Mouse (Mus musculus) limb, embryonic 13.5 days (tissue): Measurements from ENCODE around the gene Zfp408. TPM values are rescaled to one million over a fixed set of nuclear protein-coding genes. Genes with fewer than 3 reads are reported as not detected.

ENCODE experiments used
- ATAC-seq: fragments of 200-750 bp; cut with Nextera tagmentation; 2 replicates; pipeline ENCODE4 v1.8.0; 2017; ENCODE audit warnings: low read depth, moderate number of reproducible peaks, moderate TSS enrichment; ENCODE audit not compliant: low FRiP score
- H3K27ac ChIP-seq: fragments of 300-500 bp; sonication (generic); 2 replicates; pipeline ENCODE4 v1.5.1; 2015; ENCODE audit warnings: inconsistent platforms, mild to moderate bottlenecking, moderate library complexity
- H3K27me3 ChIP-seq: fragments of 300-500 bp; sonication (generic); 2 replicates; pipeline ENCODE4 v1.6.1; 2015; ENCODE audit warnings: mild to moderate bottlenecking, inconsistent platforms
- H3K36me3 ChIP-seq: fragments of 300-500 bp; sonication (generic); 2 replicates; pipeline ENCODE4 v1.6.1; 2015; ENCODE audit warnings: inconsistent platforms, mild to moderate bottlenecking, moderate library complexity
- H3K4me1 ChIP-seq: fragments of 300-500 bp; sonication (generic); 2 replicates; pipeline ENCODE4 v1.6.1; 2015; ENCODE audit warnings: inconsistent platforms
- H3K4me2 ChIP-seq: fragments of 300-500 bp; sonication (generic); replicated peaks from 2 replicates; pipeline ENCODE4 v1.6.1; 2015; ENCODE audit warnings: inconsistent platforms, mild to moderate bottlenecking, moderate library complexity
- H3K4me3 ChIP-seq: fragments of 300-500 bp; sonication (generic); 2 replicates; pipeline ENCODE4 v1.5.1; 2015; ENCODE audit warnings: moderate library complexity, mild to moderate bottlenecking, inconsistent platforms
- H3K9ac ChIP-seq: fragments of 300-500 bp; sonication (generic); 2 replicates; pipeline ENCODE4 v1.6.1; 2015; ENCODE audit warnings: mild to moderate bottlenecking, inconsistent platforms
- H3K9me3 ChIP-seq: fragments of 300-500 bp; sonication (generic); 2 replicates; pipeline ENCODE4 v1.6.1; 2016; ENCODE audit warnings: inconsistent platforms
- WGBS: fragments of 180-500 bp; shearing (Covaris S2); methylation state at CpG from one replicate; pipeline ENCODE4 v1.1.7; 2015; 5-methylcytosine and 5-hydroxymethylcytosine counted together
- polyA plus RNA-seq: library from polyadenylated mRNA; unstranded; fragments of >200 nt; fragmentation: Nextera tagmentation; extraction: Ambion mirVana; gene quantifications from 2 replicates; pipeline ENCODE4 v1.2.1, GENCODE M21; 2015

Zfp408 gene
- polyA plus RNA-seq: 15.6 and 16.1 TPM in 2 replicates

GRCm38 (mm10) chr2:91649553-91650359 is at the start of gene Zfp408, which contains the start of gene Arhgap1:
Gene Zfp408, minus strand, starts transcription at chr2:91649791.
Gene Arhgap1, plus strand, starts transcription at chr2:91649860.
- H3K4me3 ChIP-seq: peak within 1 kb of the TSS; percentile 95
- H3K4me1 ChIP-seq: peaks cover 17% of the 10 kb centered on the region
- peak within 1 kb of the TSS; percentile 97 for H3K9ac ChIP-seq
- peaks cover 53% of the 10 kb centered on the region for H3K36me3 ChIP-seq
- WGBS: under 1% methylated on average over 44 of the region's 44 CpGs
- H3K9me3 ChIP-seq: no peaks in the 10 kb centered on the region
- ATAC-seq: peak; percentile 94
- H3K4me2 ChIP-seq: peak within 1 kb of the TSS; percentile 96
- peak within 1 kb of the TSS; percentile 90 for H3K27ac ChIP-seq
- H3K27me3 ChIP-seq: no peaks in the 10 kb centered on the region

- Histone ChIP-seq H3K27ac (no peak overlapping the region), H3K36me3 (peaks cover 17% of the 10 kb centered on the region), H3K9me3 (no peaks in the 10 kb centered on the region), H3K27me3 (no peaks in the 10 kb centered on the region), H3K4me3 (no peak overlapping the region), H3K4me1 (no peaks in the 10 kb centered on the region), H3K9ac (no peak overlapping the region), H3K4me2 (no peak overlapping the region)
- WGBS: 78% methylated on average over 1 of the region's 1 CpGs
- no peak for ATAC-seq
Observed at GRCm38 (mm10) chr2:91699225-91699624, 49.6 kb upstream of the Zfp408 start.

DNA sequence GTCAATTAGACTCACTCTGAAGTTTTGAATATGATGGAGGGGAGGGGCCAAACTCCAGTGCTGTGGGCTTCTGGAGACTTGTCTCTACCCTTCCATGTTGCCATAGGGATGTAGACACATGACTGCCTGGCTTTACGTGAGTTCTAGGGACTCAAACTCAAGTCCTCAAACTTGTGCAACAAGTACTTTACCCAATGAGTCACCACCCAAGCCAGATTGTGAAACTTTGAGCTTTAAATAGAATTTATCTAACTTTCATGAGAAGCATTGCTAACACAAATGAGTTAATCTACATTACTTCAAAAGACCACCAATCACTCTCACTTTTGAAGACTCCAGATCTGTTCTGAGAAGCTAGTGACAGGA is 46.6 kb upstream of the Zfp408 start:
- no peak overlapping the region for H3K9ac ChIP-seq
- no peak overlapping the region for H3K27ac ChIP-seq
- WGBS: 79% methylated on average over 1 of the region's 1 CpGs
- H3K36me3 ChIP-seq: peaks cover 35% of the 10 kb centered on the region
- ATAC-seq: no peak
- no peaks in the 10 kb centered on the region for H3K4me1 ChIP-seq
- no peak overlapping the region for H3K4me2 ChIP-seq
- H3K4me3 ChIP-seq: no peak overlapping the region
- no peaks in the 10 kb centered on the region for H3K27me3 ChIP-seq
- H3K9me3 ChIP-seq: no peaks in the 10 kb centered on the region

- Histone ChIP-seq H3K4me3 (no peak overlapping the region), H3K36me3 (peaks cover 38% of the 10 kb centered on the region), H3K4me2 (no peak overlapping the region), H3K9me3 (no peaks in the 10 kb centered on the region), H3K27me3 (no peaks in the 10 kb centered on the region), H3K4me1 (no peaks in the 10 kb centered on the region), H3K9ac (no peak overlapping the region), H3K27ac (no peak overlapping the region)
- ATAC-seq: no peak
- WGBS: 90% methylated on average over 10 of the region's 10 CpGs
Observed at GRCm38 (mm10) chr2:91695436-91696224, 46.0 kb upstream of the Zfp408 start.

- no peak overlapping the region for H3K4me2 ChIP-seq
- H3K4me3 ChIP-seq: no peak overlapping the region
- no peak overlapping the region for H3K9ac ChIP-seq
- peaks cover 68% of the 10 kb centered on the region for H3K36me3 ChIP-seq
- no peak overlapping the region for H3K27ac ChIP-seq
- no peaks in the 10 kb centered on the region for H3K4me1 ChIP-seq
- WGBS: 87% methylated on average over 7 of the region's 7 CpGs
- H3K27me3 ChIP-seq: no peaks in the 10 kb centered on the region
- ATAC-seq: no peak
- no peaks in the 10 kb centered on the region for H3K9me3 ChIP-seq
Observed at GRCm38 (mm10) chr2:91689452-91689851, 39.9 kb upstream of the Zfp408 start.

- Histone ChIP-seq H3K27me3 (no peaks in the 10 kb centered on the region), H3K4me3 (no peak overlapping the region), H3K9ac (no peak overlapping the region), H3K4me1 (no peaks in the 10 kb centered on the region), H3K9me3 (no peaks in the 10 kb centered on the region), H3K27ac (no peak overlapping the region), H3K36me3 (peaks cover 83% of the 10 kb centered on the region), H3K4me2 (no peak overlapping the region)
- 75% methylated on average over 8 of the region's 8 CpGs for WGBS
- ATAC-seq: no peak
Observed at GRCm38 (mm10) chr2:91683919-91684318, 34.3 kb upstream of the Zfp408 start.

GRCm38 (mm10) chr2:91682850-91683249 is 33.3 kb upstream of the Zfp408 start:
- 54% methylated on average over 4 of the region's 4 CpGs for WGBS
- Histone ChIP-seq H3K4me3 (no peak overlapping the region), H3K9me3 (no peaks in the 10 kb centered on the region), H3K9ac (no peak overlapping the region), H3K27me3 (no peaks in the 10 kb centered on the region), H3K4me1 (no peaks in the 10 kb centered on the region), H3K36me3 (peaks cover 89% of the 10 kb centered on the region), H3K4me2 (no peak overlapping the region), H3K27ac (no peak overlapping the region)
- no peak for ATAC-seq

GRCm38 (mm10) chr2:91676961-91677360 is 27.4 kb upstream of the Zfp408 start:
- ATAC-seq: no peak
- H3K9me3 ChIP-seq: no peaks in the 10 kb centered on the region
- no peaks in the 10 kb centered on the region for H3K4me1 ChIP-seq
- no peak overlapping the region for H3K4me3 ChIP-seq
- H3K4me2 ChIP-seq: no peak overlapping the region
- H3K9ac ChIP-seq: no peak overlapping the region
- no peak overlapping the region for H3K27ac ChIP-seq
- H3K27me3 ChIP-seq: no peaks in the 10 kb centered on the region
- H3K36me3 ChIP-seq: peaks cover 93% of the 10 kb centered on the region

DNA sequence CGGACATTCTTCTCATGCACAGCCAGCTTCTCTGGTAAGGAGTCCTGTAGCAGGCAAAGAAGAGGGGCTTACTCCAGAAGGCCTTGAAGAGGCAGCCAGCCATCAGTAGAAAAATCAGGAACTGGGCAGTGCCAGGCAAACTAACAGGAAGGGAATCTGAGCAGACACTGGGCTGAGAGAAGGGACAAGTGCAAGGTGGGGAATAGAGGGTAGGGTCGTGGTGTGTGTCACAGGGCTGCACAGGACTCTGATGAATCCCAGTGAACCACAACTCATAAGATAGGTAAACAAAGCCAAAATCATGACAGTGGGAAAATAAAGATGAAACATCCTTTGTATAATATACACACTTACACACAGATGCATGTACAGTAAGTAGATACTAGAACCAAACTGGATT is 26.8 kb upstream of the Zfp408 start:
- 81% methylated on average over 2 of the region's 2 CpGs for WGBS
- Histone ChIP-seq H3K27me3 (no peaks in the 10 kb centered on the region), H3K27ac (no peak overlapping the region), H3K9me3 (no peaks in the 10 kb centered on the region), H3K4me1 (no peaks in the 10 kb centered on the region), H3K36me3 (peaks cover 93% of the 10 kb centered on the region), H3K4me3 (no peak overlapping the region), H3K9ac (no peak overlapping the region), H3K4me2 (no peak overlapping the region)
- ATAC-seq: no peak

DNA sequence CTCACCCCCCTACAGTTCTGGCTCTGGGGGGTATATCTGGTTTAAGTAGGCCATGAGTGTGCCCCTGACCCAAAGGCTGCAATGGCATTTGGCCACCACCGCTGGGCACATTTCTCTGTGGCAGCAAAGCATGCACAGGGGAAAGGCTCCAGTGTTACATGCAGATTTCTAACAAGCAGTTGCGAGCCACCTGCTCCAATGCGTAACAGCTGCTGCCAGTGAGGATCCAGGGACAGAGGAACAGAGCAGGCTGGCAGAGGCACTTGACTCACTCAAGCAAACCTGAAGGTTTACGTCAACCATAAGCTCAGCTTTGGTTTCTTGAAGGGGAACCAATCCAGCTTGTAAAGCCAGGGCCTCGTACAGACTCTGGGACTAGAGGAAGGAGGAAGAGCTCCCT is 25.3 kb upstream of the Zfp408 start:
- Histone ChIP-seq H3K4me3 (no peak overlapping the region), H3K4me2 (no peak overlapping the region), H3K27me3 (no peaks in the 10 kb centered on the region), H3K36me3 (peaks cover 94% of the 10 kb centered on the region), H3K4me1 (no peaks in the 10 kb centered on the region), H3K27ac (no peak overlapping the region), H3K9me3 (no peaks in the 10 kb centered on the region), H3K9ac (no peak overlapping the region)
- ATAC-seq: peak; percentile 39; the same call in 1 of the 2 replicates
- 90% methylated on average over 5 of the region's 5 CpGs for WGBS

DNA sequence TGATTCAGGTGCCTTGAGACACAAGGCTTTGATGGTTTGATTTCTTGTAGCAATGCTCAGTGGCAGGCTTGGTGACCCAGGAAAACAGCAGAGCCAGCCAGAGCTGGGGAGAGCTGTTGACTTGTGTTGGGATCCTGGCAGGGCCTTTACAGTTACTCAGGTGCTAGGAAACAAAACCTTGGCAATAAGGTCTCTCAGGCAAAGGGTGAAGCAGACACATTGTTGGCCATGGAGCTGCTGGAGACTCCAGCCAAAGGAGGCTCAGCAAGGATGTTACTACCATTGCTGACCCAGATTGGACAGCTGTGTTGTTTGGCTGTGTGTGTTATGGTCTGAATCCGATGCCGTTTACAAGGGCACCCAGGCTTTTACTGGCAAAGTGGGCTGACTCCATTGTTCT is 24.0 kb upstream of the Zfp408 start:
- no peak for ATAC-seq
- no peak overlapping the region for H3K4me2 ChIP-seq
- WGBS: 90% methylated on average over 2 of the region's 2 CpGs
- H3K36me3 ChIP-seq: peaks cover 95% of the 10 kb centered on the region
- no peaks in the 10 kb centered on the region for H3K9me3 ChIP-seq
- no peak overlapping the region for H3K9ac ChIP-seq
- no peak overlapping the region for H3K4me3 ChIP-seq
- no peaks in the 10 kb centered on the region for H3K27me3 ChIP-seq
- H3K27ac ChIP-seq: no peak overlapping the region
- H3K4me1 ChIP-seq: no peaks in the 10 kb centered on the region

DNA sequence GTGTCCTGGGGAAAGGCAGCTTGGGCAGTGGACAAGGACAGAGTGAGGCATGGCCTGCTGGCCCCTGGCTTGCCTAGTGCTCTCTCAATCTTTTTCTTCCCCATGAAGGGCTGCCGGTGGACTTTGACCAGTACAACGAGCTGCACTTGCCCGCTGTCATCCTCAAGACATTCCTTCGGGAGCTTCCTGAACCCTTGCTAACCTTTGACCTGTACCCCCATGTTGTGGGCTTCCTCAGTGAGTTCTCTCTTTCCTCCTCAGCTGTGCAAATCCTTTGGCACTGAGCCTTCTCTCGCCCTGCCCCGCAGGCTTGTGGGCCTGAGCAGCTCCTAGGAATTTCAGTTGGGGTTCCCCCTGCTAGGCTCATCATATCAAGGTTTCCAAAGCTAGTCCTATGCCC is 20.4 kb upstream of the Zfp408 start:
- no peak overlapping the region for H3K4me3 ChIP-seq
- ATAC-seq: no peak
- H3K4me1 ChIP-seq: no peaks in the 10 kb centered on the region
- WGBS: 85% methylated on average over 6 of the region's 6 CpGs
- peaks cover 90% of the 10 kb centered on the region for H3K36me3 ChIP-seq
- no peaks in the 10 kb centered on the region for H3K9me3 ChIP-seq
- H3K27ac ChIP-seq: no peak overlapping the region
- no peaks in the 10 kb centered on the region for H3K27me3 ChIP-seq
- no peak overlapping the region for H3K4me2 ChIP-seq
- no peak overlapping the region for H3K9ac ChIP-seq
